Mouse (Mus musculus) ES-E14 (cell line): ENCODE measurements around the gene Sema6b. TPM values are rescaled to one million over a fixed set of nuclear protein-coding genes. Genes with fewer than 3 reads are reported as not detected.

Experiments
- DNase-seq: peaks from one replicate; pipeline ENCODE4 v3.0.0-alpha.2; 2013; ENCODE audit warnings: low read depth, low spot score
- H3K27ac ChIP-seq: 2 replicates; pipeline ENCODE4 v1.5.1; 2012; ENCODE audit warnings: low read depth, mild to moderate bottlenecking, low read length, moderate library complexity, mixed read lengths; ENCODE audit not compliant: poor library complexity, insufficient read depth, severe bottlenecking
- H3K36me3 ChIP-seq: 2 replicates; pipeline ENCODE4 v1.6.1; 2012; ENCODE audit warnings: mild to moderate bottlenecking, low read length, moderate library complexity, mixed read lengths; ENCODE audit not compliant: control insufficient read depth, poor library complexity, insufficient read depth, severe bottlenecking
- H3K4me1 ChIP-seq, 2 experiments: fragments of 150-350 bp in 1 of 2; sonication (generic) in 1 of 2; 2 replicates each; pipeline ENCODE4 v1.6.1; 2012; ENCODE audit warnings: low read length in 2 of 2, mild to moderate bottlenecking in 1 of 2, mixed read lengths in 1 of 2; ENCODE audit not compliant: control insufficient read depth in 2 of 2, insufficient read depth in 2 of 2, poor library complexity in 1 of 2
- H3K4me3 ChIP-seq, 2 experiments: fragments of 150-350 bp in 1 of 2; sonication (generic) in 1 of 2; 2 replicates each; pipeline ENCODE4 v1.5.1; 2012; ENCODE audit warnings: low read length in 2 of 2, low read depth in 1 of 2, mild to moderate bottlenecking in 1 of 2, mixed read lengths in 1 of 2; ENCODE audit not compliant: insufficient read depth in 1 of 2, poor library complexity in 1 of 2, severe bottlenecking in 1 of 2
- H3K9ac ChIP-seq: 2 replicates; pipeline ENCODE4 v1.6.1; 2012; ENCODE audit warnings: low read depth, mild to moderate bottlenecking, low read length, mixed read lengths; ENCODE audit not compliant: poor library complexity, insufficient read depth, severe bottlenecking
- H3K9me3 ChIP-seq: fragments of 150-350 bp; sonication (generic); 2 replicates; pipeline ENCODE4 v1.6.1; 2012; ENCODE audit warnings: low read depth, mild to moderate bottlenecking, low read length; ENCODE audit not compliant: control insufficient read depth, insufficient read depth
- CHD2 ChIP-seq: IDR thresholded peaks from 2 replicates; pipeline ENCODE4 v1.6.1; 2014; ENCODE audit warnings: mild to moderate bottlenecking, low read depth, low read length, inconsistent platforms
- HCFC1 ChIP-seq: IDR thresholded peaks from 2 replicates; pipeline ENCODE4 v1.6.1; 2012; ENCODE audit warnings: low read length, inconsistent platforms, borderline replicate concordance; ENCODE audit not compliant: insufficient read depth
- MAFK ChIP-seq: IDR thresholded peaks from 2 replicates; pipeline ENCODE4 v1.6.1; 2014; ENCODE audit warnings: mild to moderate bottlenecking, low read depth, low read length, inconsistent platforms; ENCODE audit not compliant: insufficient read depth
- ZC3H11A ChIP-seq: IDR thresholded peaks from 2 replicates; pipeline ENCODE4 v1.6.1; 2012; ENCODE audit warnings: low read depth, mild to moderate bottlenecking, inconsistent platforms, low read length, borderline replicate concordance
- ZNF384 ChIP-seq: IDR thresholded peaks from 2 replicates; pipeline ENCODE4 v1.6.1; 2012; ENCODE audit warnings: low read depth, low read length, inconsistent platforms
- in situ Hi-C, 2 experiments: fragments of 600-800 bp; cut with MboI; formaldehyde crosslinking; loops; one replicate each; pipeline ENCODE4 v1.15.1; 2025; ENCODE audit warnings: low sequenced_read_pairs in 2 of 2, inconsistent platforms in 1 of 2; ENCODE audit not compliant: unreplicated experiment in 2 of 2
- total RNA-seq: library from RNA; depleted of rRNA; stranded (reverse); fragments of 300-350 nt; gene quantifications from 2 replicates; pipeline ENCODE4 v1.2.3, GENCODE M21; 2012

The Sema6b gene
- total RNA-seq, 1 experiment, result 2.9 TPM

DNA sequence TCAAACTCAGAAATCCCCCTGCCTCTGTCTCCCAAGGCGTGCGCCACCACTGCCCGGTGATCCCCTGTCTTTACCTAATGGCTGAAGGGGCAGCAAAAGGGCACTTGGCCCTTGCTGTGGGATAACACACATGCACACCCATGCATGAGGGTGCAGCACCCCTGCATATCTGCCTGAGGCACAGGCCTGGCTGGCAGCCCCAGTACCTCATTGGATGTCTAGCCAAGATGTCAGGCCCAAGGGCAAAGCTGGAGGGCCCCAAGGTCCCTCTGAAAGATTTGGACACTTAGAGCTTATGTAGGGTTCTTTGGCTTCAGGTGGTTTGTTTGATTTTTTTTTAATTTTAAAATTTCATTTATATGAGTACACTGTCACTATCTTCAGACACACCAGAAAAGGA lies 35.3 kb upstream of the Sema6b start:
- H3K9ac ChIP-seq, result no peak overlapping the region
- DNase-seq, result no peak
- peaks cover 0 to 5% of the 10 kb centered on the region in 2 experiments; a peak in 1 of 4 replicates for H3K4me1 ChIP-seq
- in situ Hi-C loops, result no loop called here
- no peak overlapping the region for H3K27ac ChIP-seq
- H3K36me3 ChIP-seq, result peaks cover 23% of the 10 kb centered on the region
- no peak for TF ChIP-seq HCFC1
- no peak for TF ChIP-seq CHD2
- TF ChIP-seq ZC3H11A, result no peak
- TF ChIP-seq MAFK, result no peak
- no peak for TF ChIP-seq ZNF384
- H3K9me3 ChIP-seq, result no peaks in the 10 kb centered on the region
- H3K4me3 ChIP-seq, result no peak overlapping the region

DNA sequence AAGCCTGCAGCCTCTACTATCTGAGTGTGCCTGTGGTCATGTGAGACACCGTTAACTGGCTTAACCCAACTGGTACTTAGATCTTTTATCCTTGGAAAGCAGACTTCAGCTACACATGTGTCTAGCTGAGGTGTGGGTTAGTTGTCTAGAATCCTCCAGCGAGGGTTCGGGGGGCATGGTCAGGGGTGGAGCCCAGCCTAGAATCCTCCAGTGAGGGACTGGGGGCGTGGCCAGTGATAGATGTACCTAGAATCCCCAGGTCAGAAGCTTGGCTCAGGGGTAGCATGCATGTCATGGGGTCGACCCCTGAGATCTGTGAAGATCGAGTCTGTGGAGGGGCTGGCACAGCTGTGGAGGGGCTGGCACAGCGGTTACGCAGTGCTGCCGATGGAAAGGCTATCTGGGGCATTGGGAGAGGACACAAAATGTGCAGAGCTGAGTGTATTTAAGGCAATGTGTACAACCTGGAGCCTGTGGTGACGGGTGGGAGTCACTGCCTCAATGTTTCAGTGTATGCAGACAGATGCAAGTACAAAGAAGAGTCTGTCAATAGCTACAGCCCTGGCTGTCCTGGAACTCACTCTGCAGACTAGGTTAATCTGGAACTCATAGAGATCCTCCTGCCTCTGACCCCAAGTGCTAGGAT lies 33.4 kb upstream of the Sema6b start:
- peaks cover 17% of the 10 kb centered on the region for H3K36me3 ChIP-seq
- TF ChIP-seq ZC3H11A, result no peak
- TF ChIP-seq ZNF384, result no peak
- TF ChIP-seq MAFK, result no peak
- no peak for TF ChIP-seq CHD2
- TF ChIP-seq HCFC1, result no peak
- no peak overlapping the region for H3K4me3 ChIP-seq
- H3K9ac ChIP-seq, result no peak overlapping the region
- H3K9me3 ChIP-seq, result no peaks in the 10 kb centered on the region
- H3K27ac ChIP-seq, result no peak overlapping the region
- no peak for DNase-seq
- peaks cover 0 to 12% of the 10 kb centered on the region in 2 experiments; a peak in 1 of 4 replicates for H3K4me1 ChIP-seq
- in situ Hi-C loops, result no loop called here

GRCm38 (mm10) chr17:56171881-56172280 lies 31.7 kb upstream of the Sema6b start:
- Histone ChIP-seq H3K4me1 (peaks cover 0 to 12% of the 10 kb centered on the region in 2 experiments; a peak in 1 of 4 replicates), H3K36me3 (peaks cover 5% of the 10 kb centered on the region), H3K4me3 (no peak overlapping the region), H3K27ac (no peak overlapping the region), H3K9ac (no peak overlapping the region), H3K9me3 (no peaks in the 10 kb centered on the region)
- TF ChIP-seq CHD2 (no peak), ZC3H11A (no peak), MAFK (no peak), HCFC1 (no peak)
- in situ Hi-C loops, result no loop called here
- no peak for DNase-seq

DNA sequence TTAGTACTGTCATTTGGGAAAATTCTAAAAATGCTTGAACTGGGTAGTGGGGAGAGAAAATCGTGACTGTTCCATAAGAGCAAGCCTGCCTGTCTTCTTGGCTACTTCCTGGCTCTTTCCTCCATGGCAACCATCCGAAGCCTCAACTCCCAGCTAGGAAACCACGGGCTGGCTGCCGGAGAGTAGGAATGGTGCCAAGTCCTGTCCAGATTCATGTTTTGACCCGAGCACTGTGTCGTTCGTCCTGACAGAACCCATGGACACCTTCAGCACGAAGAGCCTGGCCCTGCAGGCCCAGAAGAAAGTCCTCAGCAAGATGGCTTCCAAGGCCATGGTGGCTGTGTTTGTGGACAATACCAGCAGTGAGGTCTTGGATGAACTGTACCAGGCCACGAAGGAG lies 31.3 kb upstream of the Sema6b start:
- no peak for TF ChIP-seq HCFC1
- TF ChIP-seq ZNF384, result no peak
- no peak for TF ChIP-seq MAFK
- TF ChIP-seq ZC3H11A, result no peak
- no peak for TF ChIP-seq CHD2
- DNase-seq, result no peak
- Histone ChIP-seq H3K9me3 (no peaks in the 10 kb centered on the region), H3K9ac (no peak overlapping the region), H3K36me3 (peaks cover under 1% of the 10 kb centered on the region), H3K27ac (no peak overlapping the region), H3K4me3 (no peak overlapping the region), H3K4me1 (peaks cover 0 to 12% of the 10 kb centered on the region in 2 experiments; a peak in 1 of 4 replicates)
- in situ Hi-C loops, result no loop called here

- H3K27ac ChIP-seq, result no peak overlapping the region
- no peaks in the 10 kb centered on the region; the same call in 1 of the 2 replicates for H3K36me3 ChIP-seq
- peak overlapping the region in 1 of 2 experiments; percentile 13; a peak in 1 of 4 replicates for H3K4me3 ChIP-seq
- no peak for TF ChIP-seq HCFC1
- TF ChIP-seq ZC3H11A, result no peak
- TF ChIP-seq ZNF384, result no peak
- no peak for TF ChIP-seq MAFK
- no peak for TF ChIP-seq CHD2
- in situ Hi-C loops, result no loop called here
- H3K9me3 ChIP-seq, result no peaks in the 10 kb centered on the region
- peaks cover 0 to 12% of the 10 kb centered on the region in 2 experiments; a peak in 1 of 4 replicates for H3K4me1 ChIP-seq
- H3K9ac ChIP-seq, result no peak overlapping the region; the same call in 1 of the 2 replicates
- DNase-seq, result no peak
Observed at GRCm38 (mm10) chr17:56170636-56171035, 30.5 kb upstream of the Sema6b start.
